Mouse (Mus musculus): ENCODE measurements around the gene Aff1.

- TF ChIP-seq POLR2A (IDR thresholded peaks at IDR 0.05; ENCODE audit: low read depth, low read length) (no peak), CTCF (conservative IDR thresholded peaks at IDR 0.05; ENCODE audit: insufficient read depth, insufficient read length, low read depth, low read length) (no peak)
Observed at GRCm38 (mm10) chr5:103845418-103846153, 153.4 kb downstream of the Aff1 start.

All from kidney, adult 2 months (tissue).